Mouse (Mus musculus) testis, adult 2 months (tissue): ENCODE measurements at regions not wholly inside any gene's neighbourhood (a gene's known extent, or its start where the extent isn't known, plus 50 kb on each side); places are given as distances from the start of the nearest gene placed in this dataset.

Source experiments
- H3K27ac ChIP-seq: fragments of 200-500 bp; 2 replicates; pipeline ENCODE4 v1.5.1; 2012; ENCODE audit warnings: low read depth, low read length; ENCODE audit not compliant: control insufficient read depth, insufficient read depth
- H3K27me3 ChIP-seq: fragments of 200-500 bp; 2 replicates; pipeline ENCODE4 v1.6.1; 2012; ENCODE audit warnings: mild to moderate bottlenecking, low read length, moderate library complexity; ENCODE audit not compliant: control insufficient read depth, insufficient read depth
- H3K36me3 ChIP-seq: fragments of 200-500 bp; 2 replicates; pipeline ENCODE4 v1.6.1; 2012; ENCODE audit warnings: mild to moderate bottlenecking, low read length; ENCODE audit not compliant: control insufficient read depth, insufficient read depth
- H3K4me1 ChIP-seq: fragments of 200-500 bp; 2 replicates; pipeline ENCODE4 v1.6.1; 2012; ENCODE audit warnings: low read length; ENCODE audit not compliant: control insufficient read depth, insufficient read depth
- H3K4me3 ChIP-seq: fragments of 200-500 bp; 2 replicates; pipeline ENCODE4 v1.5.1; 2012; ENCODE audit warnings: low read depth, mild to moderate bottlenecking, low read length, moderate library complexity, mixed read lengths; ENCODE audit not compliant: control insufficient read depth
- CTCF ChIP-seq: fragments of 200-500 bp; IDR thresholded peaks from 2 replicates; pipeline ENCODE4 v1.5.1; 2012; ENCODE audit warnings: low read depth, mild to moderate bottlenecking, inconsistent platforms, low read length, moderate library complexity; ENCODE audit not compliant: control insufficient read depth, insufficient read depth, insufficient replicate concordance
- POLR2A ChIP-seq: fragments of 200-500 bp; IDR thresholded peaks from 2 replicates; pipeline ENCODE4 v1.6.1; 2012; ENCODE audit warnings: low read depth, mild to moderate bottlenecking, inconsistent platforms, low read length, moderate library complexity; ENCODE audit not compliant: control insufficient read depth

- Histone ChIP-seq H3K4me3 (no peak overlapping the region), H3K27ac (no peak overlapping the region), H3K4me1 (peaks cover 15% of the 10 kb centered on the region), H3K27me3 (no peaks in the 10 kb centered on the region), H3K36me3 (no peaks in the 10 kb centered on the region)
- TF ChIP-seq POLR2A, result no peak
- peak; percentile 23; the same call in 1 of the 2 replicates for TF ChIP-seq CTCF
Observed at GRCm38 (mm10) chr5:148807612-148808011, 121.5 kb downstream of the Katnal1 start.

GRCm38 (mm10) chr5:148805030-148805429 is 124.1 kb downstream of the Katnal1 start:
- Histone ChIP-seq H3K36me3 (no peaks in the 10 kb centered on the region), H3K4me3 (no peak overlapping the region), H3K4me1 (peaks cover 10% of the 10 kb centered on the region), H3K27me3 (no peaks in the 10 kb centered on the region), H3K27ac (no peak overlapping the region)
- no peak for TF ChIP-seq CTCF
- no peak for TF ChIP-seq POLR2A

DNA sequence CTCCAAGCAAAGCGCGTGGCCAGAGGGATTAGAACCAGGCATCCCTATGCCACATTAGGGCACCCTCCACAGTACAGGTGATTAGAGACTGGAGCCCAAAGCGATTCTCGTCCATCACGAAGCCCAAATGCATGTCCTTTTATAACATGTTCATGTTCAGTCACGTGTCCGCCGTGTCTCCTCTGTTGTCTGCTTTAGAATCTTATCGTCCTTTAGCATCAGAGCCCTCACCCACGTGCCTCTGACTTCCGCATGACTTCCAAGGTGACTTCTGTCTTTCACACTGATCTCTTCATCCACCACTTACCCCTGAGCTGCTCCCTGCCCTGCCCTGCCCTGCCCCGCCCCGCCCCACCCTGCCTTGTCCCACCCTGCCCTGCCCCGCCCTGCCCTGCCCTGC is 125.3 kb downstream of the Katnal1 start:
- Histone ChIP-seq H3K27ac (no peak overlapping the region), H3K27me3 (no peaks in the 10 kb centered on the region), H3K4me1 (peaks cover 8% of the 10 kb centered on the region), H3K4me3 (peak overlapping the region; percentile 1; the same call in 1 of the 2 replicates), H3K36me3 (no peaks in the 10 kb centered on the region)
- TF ChIP-seq CTCF (no peak), POLR2A (no peak)

DNA sequence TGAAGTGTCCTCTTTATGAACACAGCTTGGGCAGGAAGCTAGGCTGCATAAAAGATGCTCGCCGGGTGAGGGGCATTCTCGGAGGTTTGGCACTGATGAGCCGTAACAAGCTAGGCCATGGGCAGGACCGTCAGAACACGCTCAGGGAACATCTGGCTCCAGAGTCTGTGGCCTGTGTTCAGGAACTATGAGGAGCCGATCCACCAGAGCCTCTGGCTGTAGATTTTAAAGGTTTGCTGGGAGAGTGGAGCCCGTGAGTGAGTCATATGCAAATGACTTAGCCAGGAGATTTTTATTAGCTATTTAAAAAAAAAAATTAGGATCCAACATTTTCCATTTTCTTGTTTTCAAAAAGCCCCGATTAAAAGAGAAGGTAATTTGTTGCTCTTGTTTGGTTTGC is 126.4 kb downstream of the Katnal1 start:
- H3K4me1 ChIP-seq, result peaks cover 8% of the 10 kb centered on the region
- H3K36me3 ChIP-seq, result no peaks in the 10 kb centered on the region
- H3K4me3 ChIP-seq, result no peak overlapping the region
- no peaks in the 10 kb centered on the region for H3K27me3 ChIP-seq
- TF ChIP-seq POLR2A, result no peak
- TF ChIP-seq CTCF, result no peak
- no peak overlapping the region for H3K27ac ChIP-seq

GRCm38 (mm10) chr5:148798541-148798940 is 130.6 kb downstream of the Katnal1 start:
- H3K27me3 ChIP-seq, result no peaks in the 10 kb centered on the region
- H3K27ac ChIP-seq, result no peak overlapping the region
- H3K4me1 ChIP-seq, result peaks cover 2% of the 10 kb centered on the region; the same call in 1 of the 2 replicates
- H3K4me3 ChIP-seq, result no peak overlapping the region
- TF ChIP-seq CTCF, result no peak
- no peak for TF ChIP-seq POLR2A
- H3K36me3 ChIP-seq, result no peaks in the 10 kb centered on the region

DNA sequence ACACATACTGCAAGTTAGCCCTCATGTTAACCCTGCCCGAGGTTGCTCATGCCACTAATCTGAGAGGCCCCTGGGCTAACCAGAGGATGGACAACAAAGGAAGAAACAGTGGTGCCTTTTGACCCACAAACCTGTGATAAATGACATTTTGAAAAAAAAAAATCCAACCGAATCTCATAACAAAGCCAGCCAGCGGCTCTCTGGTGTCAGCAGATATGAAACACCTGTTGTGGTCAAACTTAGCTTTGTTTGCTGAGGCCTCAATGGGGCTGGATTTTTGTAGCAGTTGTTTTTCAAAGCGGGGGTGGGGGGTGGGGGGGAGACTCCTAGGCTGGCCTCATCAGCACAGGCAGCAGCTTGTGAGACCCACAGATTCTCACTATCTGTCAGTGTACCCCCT is 133.0 kb downstream of the Katnal1 start:
- Histone ChIP-seq H3K4me3 (no peak overlapping the region), H3K27me3 (no peaks in the 10 kb centered on the region), H3K27ac (no peak overlapping the region), H3K36me3 (no peaks in the 10 kb centered on the region), H3K4me1 (no peaks in the 10 kb centered on the region)
- TF ChIP-seq POLR2A (no peak), CTCF (no peak)

- Histone ChIP-seq H3K4me3 (peak overlapping the region; percentile 12; the same call in 1 of the 2 replicates), H3K36me3 (no peaks in the 10 kb centered on the region), H3K4me1 (no peaks in the 10 kb centered on the region), H3K27ac (no peak overlapping the region), H3K27me3 (no peaks in the 10 kb centered on the region)
- peak; percentile 90 for TF ChIP-seq CTCF
- no peak for TF ChIP-seq POLR2A
Observed at GRCm38 (mm10) chr5:148794465-148794864, 134.7 kb downstream of the Katnal1 start.

DNA sequence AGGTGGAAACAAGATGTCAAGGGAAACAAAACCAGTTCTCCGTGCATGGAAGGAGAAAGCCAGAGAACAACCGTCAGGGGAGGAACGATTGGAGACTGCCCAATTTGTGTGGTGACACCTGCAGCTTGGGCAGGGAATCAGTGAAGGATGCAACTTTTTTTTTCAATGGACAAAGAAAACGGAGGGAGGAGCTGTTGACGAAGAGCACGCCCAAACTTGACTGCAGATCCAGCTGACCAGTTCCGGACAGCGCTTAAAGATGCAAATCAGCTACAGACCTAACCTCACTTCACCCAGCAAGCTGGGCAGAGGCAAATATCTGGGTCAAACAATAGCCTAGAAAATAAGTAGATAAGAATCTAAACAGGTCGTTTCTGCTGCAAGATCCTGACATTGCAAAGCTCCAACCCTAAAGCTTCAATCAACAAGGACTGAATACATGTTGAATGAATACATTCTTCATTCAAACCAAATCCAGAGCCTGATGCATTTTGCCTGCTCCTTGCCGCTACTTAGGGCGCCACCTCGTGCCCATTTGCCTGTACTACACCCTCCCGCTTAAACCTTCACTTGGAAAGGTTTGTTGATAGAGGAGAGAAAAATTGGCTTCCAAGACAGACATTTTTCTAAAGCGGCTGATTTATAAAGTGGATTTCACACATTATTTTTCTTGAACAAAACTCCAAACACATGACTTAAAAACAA is 136.2 kb downstream of the Katnal1 start:
- no peak overlapping the region for H3K27ac ChIP-seq
- H3K4me1 ChIP-seq, result no peaks in the 10 kb centered on the region
- no peak overlapping the region for H3K4me3 ChIP-seq
- H3K27me3 ChIP-seq, result no peaks in the 10 kb centered on the region
- H3K36me3 ChIP-seq, result no peaks in the 10 kb centered on the region
- TF ChIP-seq CTCF (peak; percentile 96), POLR2A (no peak)
